In genomic region chr5:4577179-4577578, GRCm38 (mm10) we compare ENCODE assay signal across 29 mouse cellular contexts.
DNase-seq lines count a peak whose midpoint lies in the region; ATAC-seq lines count a peak whose summit lies in the region.
"Had no signal": no experiment of that assay in that cellular context is flagged by ENCODE, and none has a peak within 500 bp of the region (broad histone marks: within the 10 kb centered on the region; RNA-seq: fewer than 3 reads in every experiment).

No protein-coding gene starts in this region.

- peak; percentile 84 for DNase-seq in 3T3-L1 (ENCODE audit: low read depth, low spot score)
- DNase-seq in Muller cell, postnatal 12 days (ENCODE audit: inconsistent ontology term) = peak; percentile 42
- DNase-seq in brain, adult 2 months (ENCODE audit: low read depth, low spot score) = peak; percentile 28
- peak; percentile 10 for DNase-seq in skeletal muscle tissue, adult 2 months (ENCODE audit: low read depth, low spot score)
- DNase-seq in left cerebral cortex, postnatal 4 days = no peak
- DNase-seq in cerebellum, postnatal 14 days = no peak
- DNase-seq: adrenal gland, adult 8-10 months; adrenal gland, postnatal 25 days; cerebellum, adult 11 months; cerebellum, adult 2 months; cerebellum, adult 9-11 months; cerebellum, postnatal 36 days; embryo, embryonic 11 days; gastrocnemius, adult 2 months; gastrocnemius, postnatal 14 days; heart, adult 11 months; heart, postnatal 14 days; heart, postnatal 4 days; kidney, adult 2 months had no signal

- H3K9ac ChIP-seq in intestine, embryonic 15.5 days = no peak overlapping the region
- H3K9ac ChIP-seq: embryonic facial prominence, embryonic 13.5 days; forebrain, embryonic 15.5 days; heart, embryonic 13.5 days; hindbrain, embryonic 14.5 days had no signal

- ATAC-seq in intestine, embryonic 15.5 days = no peak
- ATAC-seq: forebrain, embryonic 15.5 days; hindbrain, postnatal 0 days; inflammation-experienced regulatory T-cells, adult 6 months; intestine, postnatal 0 days had no signal

- intact Hi-C loops in left cerebral cortex, postnatal 4 days (cut with DNase I) = no loop called here

- 88% methylated on average over 6 of the region's 6 CpGs for WGBS in intestine, embryonic 15.5 days

- H3K4me1 ChIP-seq in intestine, embryonic 15.5 days (replicated peaks) = no peaks in the 10 kb centered on the region
- H3K4me1 ChIP-seq: embryonic facial prominence, embryonic 10.5 days; embryonic facial prominence, embryonic 13.5 days; heart, embryonic 10.5 days; heart, embryonic 13.5 days had no signal

- no peaks in the 10 kb centered on the region for H3K36me3 ChIP-seq in intestine, embryonic 15.5 days
- H3K36me3 ChIP-seq: embryonic facial prominence, embryonic 10.5 days; embryonic facial prominence, embryonic 13.5 days; forebrain, embryonic 15.5 days; heart, embryonic 10.5 days; heart, embryonic 13.5 days had no signal

- no peak overlapping the region for H3K4me3 ChIP-seq in intestine, embryonic 15.5 days (replicated peaks)
- H3K4me3 ChIP-seq: embryonic facial prominence, embryonic 10.5 days; embryonic facial prominence, embryonic 13.5 days; forebrain, embryonic 15.5 days; gastrocnemius, adult 2 months; heart, embryonic 10.5 days; heart, embryonic 13.5 days had no signal

- H3K27ac ChIP-seq in intestine, embryonic 15.5 days = no peak overlapping the region
- H3K27ac ChIP-seq: embryonic facial prominence, embryonic 10.5 days; embryonic facial prominence, embryonic 13.5 days; forebrain, embryonic 15.5 days; gastrocnemius, adult 2 months; heart, embryonic 10.5 days; heart, embryonic 13.5 days; hindbrain, embryonic 14.5 days; hindbrain, postnatal 0 days had no signal

- no peaks in the 10 kb centered on the region for H3K9me3 ChIP-seq in intestine, embryonic 15.5 days
- H3K9me3 ChIP-seq: embryonic facial prominence, embryonic 10.5 days; embryonic facial prominence, embryonic 13.5 days; forebrain, embryonic 15.5 days; heart, embryonic 10.5 days; heart, embryonic 13.5 days had no signal

- no peaks in the 10 kb centered on the region for H3K27me3 ChIP-seq in intestine, embryonic 15.5 days (replicated peaks)
- H3K27me3 ChIP-seq: embryonic facial prominence, embryonic 13.5 days; forebrain, embryonic 15.5 days; heart, embryonic 13.5 days had no signal

- H3K4me2 ChIP-seq in intestine, embryonic 15.5 days (replicated peaks) = no peak overlapping the region
- H3K4me2 ChIP-seq: embryonic facial prominence, embryonic 13.5 days; forebrain, embryonic 15.5 days; heart, embryonic 13.5 days; hindbrain, embryonic 14.5 days had no signal

Comparison
In these comparisons a context has a peak if more than half of its experiments do, and no peak if none do; other contexts are left out.
1. DNase-seq: peak in 3T3-L1 (single experiment), Muller cell, postnatal 12 days (single experiment), brain, adult 2 months (single experiment) and skeletal muscle tissue, adult 2 months (single experiment); none in left cerebral cortex, postnatal 4 days (single experiment) and cerebellum, postnatal 14 days (0 of 2).